Mouse (Mus musculus) brain, adult 10 weeks (tissue): ENCODE measurements around the gene Atp13a4. TPM values are rescaled to one million over a fixed set of nuclear protein-coding genes. Genes with fewer than 3 reads are reported as not detected.

Experiments used
- polyA plus RNA-seq: library from polyadenylated mRNA; stranded (reverse); fragments of 350-450 nt; fragmentation: Illumina TruSeq; extraction: RNeasy Lipid Tissue Mini Kit (QIAGEN cat#74804); gene quantifications from one replicate; pipeline ENCODE4 v1.2.3, GENCODE M21; 2015; ENCODE audit warnings: low read depth, low replicate concordance

The Atp13a4 gene
- polyA plus RNA-seq = 13.1 TPM

DNA sequence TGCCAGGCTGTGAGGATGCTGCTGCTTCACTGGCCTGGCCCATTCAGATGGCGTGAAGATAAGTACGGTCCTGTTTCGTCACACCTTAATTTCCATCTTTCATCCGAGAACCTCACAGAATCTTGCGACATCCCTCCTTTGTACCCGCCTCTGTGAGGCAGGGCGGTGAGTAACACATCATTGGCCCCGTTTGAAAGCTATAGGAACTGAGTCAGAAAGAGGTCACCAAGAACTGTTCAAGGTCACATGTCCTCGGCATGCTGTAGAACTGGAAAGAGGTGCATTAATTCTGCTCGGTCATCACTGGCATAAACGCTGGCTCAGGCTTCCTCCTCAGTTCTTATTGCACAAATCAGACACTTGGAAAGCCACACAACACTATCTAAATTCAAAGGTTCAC lies at the start of gene Atp13a4:
Atp13a4 (minus strand) TSS at position 36 of the 400 bp plus-strand sequence.

DNA sequence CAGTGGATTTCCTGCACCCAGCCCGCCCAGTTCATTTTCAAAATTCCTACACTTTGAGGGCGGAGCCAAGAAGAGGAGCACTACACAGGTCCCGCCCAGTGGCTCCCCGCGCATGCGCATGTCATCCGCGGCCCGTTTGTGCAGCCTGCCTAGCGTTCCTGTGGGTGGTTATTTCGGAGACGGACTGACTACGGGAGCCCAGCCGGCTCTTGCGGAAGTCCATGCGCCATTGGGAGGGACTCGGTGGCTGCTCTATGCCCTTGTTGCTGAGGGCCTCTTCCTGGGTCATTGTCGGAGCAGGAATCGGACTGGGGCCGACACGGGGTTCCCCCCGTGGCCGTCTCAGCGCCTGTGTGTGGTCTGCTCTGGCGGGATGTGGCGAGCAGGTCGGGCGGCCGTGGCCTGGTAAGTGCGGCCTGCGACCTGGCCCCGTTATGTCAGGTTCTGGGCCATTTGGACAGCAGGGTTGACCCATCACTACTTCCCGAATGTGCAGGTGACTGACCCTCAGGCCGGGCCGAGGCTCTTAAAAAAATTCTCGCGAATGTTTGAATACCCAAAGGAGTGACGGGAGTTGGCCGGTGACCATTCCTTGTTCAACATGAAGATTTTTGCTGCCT lies 34.6 kb upstream of the Atp13a4 start, which contains the start of gene Opa1:
Opa1 (plus strand) TSS at position 168 of the 620 bp plus-strand sequence.

DNA sequence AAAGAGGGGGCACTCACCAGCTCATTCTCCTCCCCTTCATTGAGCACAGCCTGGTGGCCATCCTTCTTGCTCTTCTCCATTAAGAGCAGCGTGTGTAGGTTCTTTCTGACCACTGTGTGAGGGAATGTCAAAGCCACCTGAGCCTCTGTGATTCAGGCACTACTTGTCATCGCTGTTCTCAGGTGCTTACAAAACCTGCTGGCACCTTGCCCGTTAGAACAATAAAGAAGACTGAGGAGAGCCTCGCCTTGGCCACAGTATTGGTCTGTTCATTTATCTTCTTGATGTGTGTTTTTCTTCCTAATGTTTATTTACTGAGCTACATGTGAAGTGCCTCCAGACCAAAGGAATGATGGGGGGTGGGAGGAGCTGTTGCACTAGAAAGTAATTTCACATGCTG lies 166.2 kb downstream of the Atp13a4 start, which contains the start of gene Atp13a5:
Atp13a5 (minus strand) TSS at position 275 of the 400 bp plus-strand sequence.

Other genes with a start within 250 kb of the Atp13a4 start
- 7.2 TPM for gene Atp13a5, start 166.1 kb downstream of the Atp13a4 start, polyA plus RNA-seq
- 77.2 TPM for gene Opa1, start 34.5 kb upstream of the Atp13a4 start, polyA plus RNA-seq